Mouse (Mus musculus) mouse embryonic stem cell (cell line): ENCODE results near the gene Mllt3.

Source experiments
- in situ Hi-C, 2 experiments: fragments of 300-500 bp; cut with MboI; formaldehyde crosslinking; loops; 1 replicate in 1 of 2; 3 replicates in 1 of 2; pipeline ENCODE4 v1.14.3; 2019 to 2020; ENCODE audit warnings: low sequenced_read_pairs in 2 of 2, low pct_unique_long_range_greater_than_20kb in 1 of 2, mixed read lengths in 1 of 2; ENCODE audit not compliant: unreplicated experiment in 1 of 2

Gene Mllt3

GRCm38 (mm10) chr4:87815465-87816108, 217.6 kb downstream of the Mllt3 start:
- in situ Hi-C loops, result no loop called here

GRCm38 (mm10) chr4:87811899-87812298, 221.3 kb downstream of the Mllt3 start:
- in situ Hi-C loops, result no loop called here

DNA sequence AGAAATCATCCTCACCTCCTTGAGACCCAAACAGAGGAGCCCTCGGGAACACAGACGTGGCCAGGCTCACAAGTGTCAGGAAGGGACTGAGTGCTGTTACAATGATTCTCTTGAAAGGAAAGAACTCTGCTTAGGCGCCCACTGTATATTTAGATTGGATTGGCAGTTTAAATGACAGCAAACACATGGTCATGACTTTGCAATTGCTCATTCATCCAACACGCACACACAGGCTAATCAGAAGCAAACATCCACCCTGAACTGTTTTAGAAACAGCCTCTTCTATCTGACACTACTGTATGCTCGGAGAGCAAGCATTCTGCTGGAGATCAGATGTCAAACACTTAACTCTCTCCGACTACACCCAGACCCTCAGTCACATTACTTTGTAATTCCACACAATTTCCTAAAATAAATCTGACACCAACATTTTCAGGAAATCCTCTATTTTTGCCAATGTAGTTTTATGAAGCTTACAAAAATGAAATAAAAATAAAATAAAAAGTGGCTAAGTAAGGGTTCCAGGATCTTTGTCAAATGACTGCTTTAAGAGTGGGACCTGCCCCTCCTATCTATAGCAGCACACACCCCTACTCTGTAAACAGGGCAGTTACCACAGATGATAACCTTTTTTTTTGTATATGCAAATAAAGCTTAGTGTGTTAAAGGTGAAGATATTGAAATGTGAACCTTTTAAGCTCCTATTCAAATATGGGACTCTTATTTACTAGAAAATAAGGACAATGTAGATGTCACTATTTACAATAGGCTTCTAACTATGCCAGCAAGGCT, 226.8 kb downstream of the Mllt3 start:
- in situ Hi-C loops, result no loop called here

DNA sequence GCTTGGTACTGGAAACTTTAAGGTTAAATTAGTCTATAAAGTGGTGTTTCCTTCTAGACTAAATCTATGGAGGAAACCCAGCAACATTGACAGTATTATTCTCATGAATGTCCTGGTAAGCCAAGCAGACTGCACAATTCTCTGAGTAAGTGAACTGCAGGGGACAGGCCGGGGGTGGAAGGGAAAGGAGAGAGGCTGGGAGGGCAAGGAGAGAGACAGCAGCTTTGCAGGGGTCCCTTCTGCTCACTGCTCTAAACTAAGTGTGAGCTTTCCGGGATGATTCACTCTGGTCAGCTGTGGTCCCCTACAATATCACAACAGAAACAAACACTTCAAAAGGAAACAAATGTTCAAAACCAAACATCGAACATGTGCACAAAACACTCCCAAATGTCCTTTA, 228.6 kb downstream of the Mllt3 start:
- in situ Hi-C loops, result no loop called here

GRCm38 (mm10) chr4:87803313-87803712, 229.9 kb downstream of the Mllt3 start:
- in situ Hi-C loops, result no loop called here

DNA sequence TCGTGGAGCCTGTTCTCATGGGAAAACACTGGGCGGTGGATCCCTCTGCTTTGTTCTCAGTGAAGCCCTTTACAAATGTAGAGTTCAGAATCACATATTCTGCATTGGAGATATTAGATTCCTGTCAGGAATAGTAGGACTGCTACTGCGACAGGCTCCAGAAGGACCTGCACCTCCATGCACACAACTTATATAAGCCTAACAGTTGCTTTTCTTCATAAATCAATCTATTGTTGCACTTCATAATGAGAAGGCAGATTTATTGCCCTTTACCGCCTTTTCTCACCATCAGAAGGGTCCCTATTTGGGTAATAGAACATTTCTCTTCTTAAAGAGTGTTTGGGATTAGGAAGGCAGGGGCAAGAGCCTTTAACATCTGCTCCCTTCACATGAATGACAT, 231.0 kb downstream of the Mllt3 start:
- in situ Hi-C loops, result no loop called here

DNA sequence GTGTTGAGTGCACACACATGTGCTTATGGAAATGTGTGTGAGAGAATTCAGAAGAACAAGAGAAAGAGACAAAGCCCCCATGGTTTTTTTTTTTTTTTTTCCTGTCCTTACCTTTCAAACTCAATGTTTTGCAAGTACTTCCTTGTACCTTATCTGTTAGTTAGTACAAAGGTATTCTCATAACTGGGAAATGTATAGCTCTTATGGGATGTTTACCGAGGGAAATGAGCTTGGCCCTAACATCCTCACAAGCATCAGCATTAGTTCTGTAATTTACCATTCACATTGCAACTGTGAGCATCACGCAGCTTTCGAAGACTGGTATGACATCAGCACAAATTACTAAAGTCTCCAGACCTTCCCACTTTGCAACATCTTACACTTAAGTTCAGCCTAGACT, 231.8 kb downstream of the Mllt3 start:
- in situ Hi-C loops, result no loop called here

- in situ Hi-C loops, result no loop called here
These were observed 232.9 kb downstream of the Mllt3 start for GRCm38 (mm10) chr4:87800276-87800675.

DNA sequence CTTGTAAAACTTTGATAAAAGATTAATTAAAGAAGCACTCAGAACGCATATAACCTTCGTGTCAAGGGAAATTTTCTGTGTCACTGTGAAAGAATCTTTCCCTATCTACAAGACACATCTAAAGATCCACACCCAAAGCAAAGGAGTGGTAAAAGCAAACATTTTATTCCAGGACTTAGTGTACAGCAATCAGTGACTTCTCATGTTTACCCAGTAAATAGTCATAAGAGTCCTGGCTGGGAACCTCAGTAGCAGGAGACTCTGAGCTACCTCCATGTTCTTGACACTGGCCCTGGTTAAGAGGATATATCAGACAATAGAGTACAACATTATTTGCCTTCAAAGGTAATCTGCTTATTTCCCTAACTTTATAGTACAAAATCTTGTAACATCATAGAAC, 233.7 kb downstream of the Mllt3 start:
- in situ Hi-C loops, result loop anchor here in 1 of 2 experiments (25.0 kb wide), 2 partner anchors 213 to 437 kb away; no protein-coding TSS in a partner anchor

DNA sequence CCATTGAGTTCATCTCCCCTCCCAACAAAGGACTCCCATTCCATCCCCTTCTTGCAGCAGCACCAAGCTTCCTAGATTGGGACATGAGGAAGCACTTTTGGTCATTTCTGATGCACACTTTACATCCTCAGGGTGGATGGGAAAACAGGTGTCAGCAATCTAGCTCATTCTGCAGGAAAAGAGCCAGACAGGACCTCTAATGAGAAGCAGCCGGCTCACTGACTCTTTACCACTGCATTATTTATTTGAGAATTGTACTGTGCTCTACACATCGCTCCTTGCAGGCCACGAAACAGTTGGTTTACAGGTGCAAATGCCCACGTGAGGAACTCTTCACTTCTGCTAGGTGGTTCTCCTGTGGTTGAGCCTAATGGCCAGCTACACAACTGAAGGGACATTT, 237.9 kb downstream of the Mllt3 start:
- in situ Hi-C loops, result loop anchor here in 1 of 2 experiments (25.0 kb wide), 2 partner anchors 217 to 433 kb away; no protein-coding TSS in a partner anchor

GRCm38 (mm10) chr4:87794216-87794615, 238.9 kb downstream of the Mllt3 start:
- in situ Hi-C loops, result loop anchor here in 1 of 2 experiments (25.0 kb wide), 2 partner anchors 218 to 432 kb away; no protein-coding TSS in a partner anchor

DNA sequence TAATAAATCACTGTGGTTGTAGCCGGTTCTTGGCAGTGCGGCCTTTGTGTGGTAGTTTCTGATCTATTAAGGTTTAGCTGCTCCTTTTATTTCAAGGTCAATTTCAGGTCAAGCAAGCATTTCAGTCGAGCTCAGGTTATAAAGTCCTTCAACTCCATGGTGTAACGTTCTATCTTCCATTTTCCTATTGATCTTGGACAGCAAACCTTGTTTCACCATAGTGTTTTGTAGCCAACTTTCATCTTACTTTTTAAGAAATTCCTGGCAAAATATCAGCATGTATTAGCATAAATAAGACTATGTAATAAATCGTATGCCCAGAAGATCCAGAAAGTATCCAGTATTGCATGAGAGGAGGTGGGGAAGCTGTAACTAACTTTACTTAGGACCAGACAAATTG, 240.7 kb downstream of the Mllt3 start:
- in situ Hi-C loops, result loop anchor here in 1 of 2 experiments (25.0 kb wide), 2 partner anchors 220 to 430 kb away; no protein-coding TSS in a partner anchor

DNA sequence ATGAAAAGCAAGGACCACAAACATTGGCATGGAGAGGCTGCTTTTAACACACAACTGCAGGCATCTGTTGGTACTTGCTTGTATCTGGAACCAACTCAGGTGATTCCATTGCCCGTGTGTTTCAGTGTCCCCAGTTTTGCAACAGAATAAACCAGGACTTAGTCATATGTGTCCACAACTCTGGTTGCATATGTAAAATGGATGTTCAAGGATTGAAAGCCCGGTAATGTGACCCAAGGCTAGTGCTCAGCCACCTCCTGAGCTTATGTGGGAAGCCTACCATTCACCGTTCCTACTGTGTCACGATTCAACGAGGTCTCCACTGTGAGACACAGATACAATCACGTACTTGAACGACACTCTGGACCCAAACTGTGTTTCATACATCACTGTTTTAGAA, 243.7 kb downstream of the Mllt3 start:
- in situ Hi-C loops, result loop anchor here in 1 of 2 experiments (25.0 kb wide), 2 partner anchors 223 to 427 kb away; no protein-coding TSS in a partner anchor

- in situ Hi-C loops, result loop anchor here in 1 of 2 experiments (25.0 kb wide), 2 partner anchors 224 to 426 kb away; no protein-coding TSS in a partner anchor
These were observed 244.5 kb downstream of the Mllt3 start for GRCm38 (mm10) chr4:87788691-87789090.

DNA sequence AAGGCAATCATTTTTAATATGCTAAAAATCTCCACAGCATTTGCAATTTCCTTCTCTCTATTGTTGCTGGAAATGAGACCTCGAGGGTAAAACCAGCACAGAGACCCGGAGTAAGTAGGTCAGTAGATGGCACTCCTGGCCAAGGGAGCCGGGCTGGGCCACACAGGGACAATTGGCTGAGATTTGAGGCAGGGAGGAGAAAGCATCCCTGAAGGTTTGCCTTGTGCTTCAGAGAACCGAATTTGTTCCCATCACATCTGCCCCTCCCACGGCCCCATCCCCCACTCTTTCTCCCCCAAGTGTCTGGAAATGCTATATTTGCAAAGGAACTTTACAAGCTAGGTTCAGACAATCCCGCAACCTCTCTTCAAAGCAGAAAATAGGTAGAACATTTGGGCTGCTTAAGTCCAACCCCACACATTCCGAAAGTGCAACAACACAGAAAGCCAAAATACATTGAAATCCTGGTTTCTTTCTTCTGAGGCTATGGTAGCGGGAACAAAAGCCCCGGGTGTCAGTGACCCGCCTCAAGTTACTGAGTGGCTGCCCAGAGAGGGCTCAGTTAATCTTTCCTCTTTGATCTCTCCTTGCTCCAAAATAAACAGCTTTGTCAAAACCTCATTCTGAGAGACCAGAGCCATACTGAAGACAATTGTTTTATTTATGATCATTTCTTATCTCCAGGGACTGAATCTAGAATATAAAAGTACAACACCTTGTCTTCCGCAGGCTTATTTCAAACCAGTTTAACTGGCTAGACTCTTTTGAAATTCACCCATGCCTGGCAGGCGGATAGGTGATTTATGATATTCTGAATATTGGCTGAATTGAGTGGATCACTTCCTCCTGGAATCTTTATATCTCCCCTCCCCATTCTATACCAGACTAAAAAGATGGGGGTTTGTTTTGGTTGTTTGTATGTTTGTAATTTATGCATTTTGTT, 247.8 kb downstream of the Mllt3 start:
- in situ Hi-C loops, result loop anchor here in 1 of 2 experiments (25.0 kb wide), 2 partner anchors 227 to 423 kb away; no protein-coding TSS in a partner anchor

GRCm38 (mm10) chr4:87783809-87784208, 249.4 kb downstream of the Mllt3 start:
- in situ Hi-C loops, result loop anchor here in 1 of 2 experiments (25.0 kb wide), 2 partner anchors 228 to 422 kb away; no protein-coding TSS in a partner anchor

GRCm38 (mm10) chr4:87781971-87782370, 251.2 kb downstream of the Mllt3 start:
- in situ Hi-C loops, result loop anchor here in 1 of 2 experiments (25.0 kb wide), 2 partner anchors 230 to 420 kb away; no protein-coding TSS in a partner anchor

GRCm38 (mm10) chr4:87775721-87776120, 257.4 kb downstream of the Mllt3 start:
- in situ Hi-C loops, result loop anchor here in 1 of 2 experiments (25.0 kb wide), 2 partner anchors 237 to 413 kb away; no protein-coding TSS in a partner anchor
